Mouse (Mus musculus) forebrain, embryonic 14.5 days (tissue): ENCODE measurements around the gene Vat1. TPM values are rescaled to one million over a fixed set of nuclear protein-coding genes. Genes with fewer than 3 reads are reported as not detected.
"Not testable (repeated sequence)": the region's sequence is repeated elsewhere in the genome, so short reads cannot be mapped to it uniquely, and the experiment has no call there.

Source experiments
- ATAC-seq: fragments of 200-750 bp; cut with Nextera tagmentation; 2 replicates; pipeline ENCODE4 v1.8.0; 2017; ENCODE audit warnings: mild to moderate bottlenecking, moderate library complexity
- DNase-seq: peaks from one replicate; pipeline ENCODE4 v3.0.0-alpha.2; 2015; ENCODE audit warnings: low spot score
- H3K27ac ChIP-seq: fragments of 300-500 bp; sonication (generic); 2 replicates; pipeline ENCODE4 v1.5.1; 2014; ENCODE audit warnings: low read depth, mild to moderate bottlenecking, control low read depth, low read length, moderate library complexity
- H3K27me3 ChIP-seq: fragments of 300-500 bp; sonication (generic); replicated peaks from 2 replicates; pipeline ENCODE4 v1.6.1; 2014; ENCODE audit warnings: low read length, control low read depth, mixed read lengths; ENCODE audit not compliant: control insufficient read depth, insufficient read depth
- H3K36me3 ChIP-seq: fragments of 300-500 bp; sonication (generic); 2 replicates; pipeline ENCODE4 v1.6.1; 2014; ENCODE audit warnings: low read length, control low read depth; ENCODE audit not compliant: control insufficient read depth, insufficient read depth
- H3K4me1 ChIP-seq: fragments of 300-500 bp; sonication (generic); 2 replicates; pipeline ENCODE4 v1.6.1; 2014; ENCODE audit warnings: antibody characterized with exemption, low read length, control low read depth; ENCODE audit not compliant: control insufficient read depth, insufficient read depth
- H3K4me2 ChIP-seq: fragments of 300-500 bp; sonication (generic); 2 replicates; pipeline ENCODE4 v1.6.1; 2014; ENCODE audit warnings: mild to moderate bottlenecking, control low read depth, low read length
- H3K4me3 ChIP-seq: fragments of 300-500 bp; sonication (generic); 2 replicates; pipeline ENCODE4 v1.5.1; 2014; ENCODE audit warnings: low read depth, low read length, control low read depth
- H3K9ac ChIP-seq: fragments of 300-500 bp; sonication (generic); 2 replicates; pipeline ENCODE4 v1.6.1; 2014; ENCODE audit warnings: mild to moderate bottlenecking, low read length, control low read depth, moderate library complexity
- H3K9me3 ChIP-seq: fragments of 300-500 bp; sonication (generic); replicated peaks from 2 replicates; pipeline ENCODE4 v1.6.1; 2016; ENCODE audit warnings: low read length, control low read depth, mixed read lengths; ENCODE audit not compliant: control insufficient read depth
- WGBS: fragments of 180-500 bp; shearing (Covaris S2); extraction: QIAGEN DNeasy Blood & Tissue Kit; methylation state at CpG from one replicate; pipeline ENCODE4 v1.1.7; 2014; 5-methylcytosine and 5-hydroxymethylcytosine counted together
- polyA plus RNA-seq: library from polyadenylated mRNA; unstranded; fragments of >200 nt; fragmentation: Nextera tagmentation; extraction: Ambion mirVana; gene quantifications from 2 replicates; pipeline ENCODE4 v1.2.1, GENCODE M21; 2014

Gene Vat1
- polyA plus RNA-seq, 1 experiment from 2014 or later = 77.5 TPM

- Histone ChIP-seq H3K9me3 (no peaks in the 10 kb centered on the region), H3K4me2 (no peak overlapping the region), H3K36me3 (peaks cover 8% of the 10 kb centered on the region; the same call in 1 of the 2 replicates), H3K9ac (no peak overlapping the region), H3K27ac (no peak overlapping the region), H3K4me1 (peaks cover 8% of the 10 kb centered on the region; the same call in 1 of the 2 replicates), H3K27me3 (no peaks in the 10 kb centered on the region), H3K4me3 (no peak overlapping the region)
- 64% methylated on average over 10 of the region's 10 CpGs for WGBS
- no peak for DNase-seq
- ATAC-seq = no peak
Observed at GRCm38 (mm10) chr11:101452093-101452774, 13.8 kb downstream of the Vat1 start.

- Histone ChIP-seq H3K4me1 (peaks cover 8% of the 10 kb centered on the region; the same call in 1 of the 2 replicates), H3K4me3 (no peak overlapping the region), H3K27ac (no peak overlapping the region), H3K9me3 (no peaks in the 10 kb centered on the region), H3K9ac (no peak overlapping the region), H3K27me3 (no peaks in the 10 kb centered on the region), H3K4me2 (no peak overlapping the region), H3K36me3 (peaks cover under 1% of the 10 kb centered on the region; the same call in 1 of the 2 replicates)
- WGBS = 96% methylated on average over 10 of the region's 10 CpGs
- DNase-seq (no peak), ATAC-seq (no peak)
Observed at GRCm38 (mm10) chr11:101451536-101451935, 14.5 kb downstream of the Vat1 start.

DNA sequence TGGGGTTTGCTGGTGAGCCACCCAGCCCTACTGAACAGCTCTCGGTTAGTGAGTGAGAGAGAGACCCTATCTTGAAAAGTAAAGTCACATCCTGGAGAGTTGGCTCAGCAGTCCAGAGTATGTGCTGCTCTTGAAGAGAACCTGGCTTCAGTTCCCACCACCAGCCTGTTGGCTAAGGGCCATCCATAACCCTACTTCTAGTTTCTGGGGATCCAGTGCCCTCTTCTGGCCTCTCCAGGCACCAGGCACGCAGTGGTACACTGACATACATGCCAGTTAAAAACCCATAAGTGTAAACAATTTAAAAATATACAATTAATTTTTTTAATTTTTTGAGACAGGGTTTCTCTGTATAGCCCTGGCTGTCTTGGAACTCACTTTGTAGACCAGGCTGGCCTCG, 15.6 kb downstream of the Vat1 start:
- Histone ChIP-seq H3K4me3 (no peak overlapping the region), H3K27ac (no peak overlapping the region), H3K36me3 (peaks cover 8% of the 10 kb centered on the region), H3K9me3 (no peaks in the 10 kb centered on the region), H3K4me1 (peaks cover 8% of the 10 kb centered on the region; the same call in 1 of the 2 replicates), H3K9ac (no peak overlapping the region), H3K4me2 (no peak overlapping the region), H3K27me3 (no peaks in the 10 kb centered on the region)
- no peak for DNase-seq
- no peak for ATAC-seq
- WGBS = 89% methylated on average over 3 of the region's 3 CpGs

DNA sequence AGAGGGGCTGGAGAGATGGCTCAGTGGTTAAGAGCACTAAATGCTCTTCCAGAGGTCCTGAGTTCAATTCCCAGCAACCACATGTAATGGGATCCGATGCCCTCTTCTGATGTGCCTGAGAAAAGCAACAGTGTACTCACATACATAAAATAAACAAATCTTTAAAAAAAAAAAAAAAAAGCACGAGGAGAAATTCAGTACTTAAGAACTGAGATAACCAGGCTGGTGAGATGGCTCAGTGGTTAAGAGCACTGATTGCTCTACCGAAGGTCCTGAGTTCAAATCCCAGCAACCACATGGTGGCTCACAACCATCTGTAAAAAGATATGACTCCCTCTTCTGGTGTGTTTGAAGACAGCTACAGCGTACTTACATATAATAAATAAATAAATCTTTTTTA, 16.4 kb downstream of the Vat1 start:
- not testable (repeated sequence) for ATAC-seq, H3K4me3 ChIP-seq, H3K27ac ChIP-seq, H3K9ac ChIP-seq, H3K4me1 ChIP-seq, H3K9me3 ChIP-seq, DNase-seq, H3K4me2 ChIP-seq, H3K27me3 ChIP-seq
- WGBS = 93% methylated on average over 4 of the region's 4 CpGs
- H3K36me3 ChIP-seq = peaks cover 15% of the 10 kb centered on the region

DNA sequence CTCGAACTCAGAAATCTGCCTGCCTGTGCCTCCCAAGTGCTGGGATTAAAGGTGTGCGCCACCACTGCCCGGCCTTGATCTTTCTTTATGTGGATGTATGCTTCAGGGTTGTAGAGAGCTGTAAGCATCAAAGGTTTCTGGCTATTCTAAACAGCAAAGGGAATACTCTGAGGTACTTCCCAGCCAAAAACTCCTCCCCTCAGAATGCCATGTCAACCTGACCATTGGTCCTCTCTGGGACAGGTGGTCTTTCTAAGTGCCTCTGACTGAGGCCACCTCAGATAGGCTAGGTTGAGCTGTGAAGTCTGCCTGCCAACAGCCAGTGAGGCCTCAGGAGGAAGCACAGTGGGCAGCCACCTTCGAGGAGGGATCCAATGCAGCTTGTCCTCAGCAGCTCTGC, 17.1 kb downstream of the Vat1 start:
- Histone ChIP-seq H3K4me3 (no peak overlapping the region), H3K4me2 (no peak overlapping the region), H3K4me1 (no peaks in the 10 kb centered on the region), H3K9me3 (no peaks in the 10 kb centered on the region), H3K27me3 (no peaks in the 10 kb centered on the region), H3K9ac (no peak overlapping the region), H3K36me3 (peaks cover 22% of the 10 kb centered on the region), H3K27ac (no peak overlapping the region)
- WGBS = 86% methylated on average over 4 of the region's 4 CpGs
- no peak for ATAC-seq
- no peak for DNase-seq

- ATAC-seq = no peak
- Histone ChIP-seq H3K4me1 (no peaks in the 10 kb centered on the region; the same call in 1 of the 2 replicates), H3K4me2 (no peak within 1 kb of the TSS), H3K9ac (peak within 1 kb of the TSS; percentile 29; the same call in 1 of the 2 replicates), H3K27ac (no peak within 1 kb of the TSS), H3K36me3 (peaks cover 28% of the 10 kb centered on the region), H3K9me3 (no peaks in the 10 kb centered on the region), H3K27me3 (no peaks in the 10 kb centered on the region), H3K4me3 (peak within 1 kb of the TSS; percentile 5; the same call in 1 of the 2 replicates)
- WGBS = 49% methylated on average over 10 of the region's 10 CpGs
- no peak for DNase-seq
Observed at GRCm38 (mm10) chr11:101448274-101448746, 17.7 kb downstream of the Vat1 start, which contains the start of gene Ifi35. Ifi35 (plus strand) TSS chr11:101448407.

DNA sequence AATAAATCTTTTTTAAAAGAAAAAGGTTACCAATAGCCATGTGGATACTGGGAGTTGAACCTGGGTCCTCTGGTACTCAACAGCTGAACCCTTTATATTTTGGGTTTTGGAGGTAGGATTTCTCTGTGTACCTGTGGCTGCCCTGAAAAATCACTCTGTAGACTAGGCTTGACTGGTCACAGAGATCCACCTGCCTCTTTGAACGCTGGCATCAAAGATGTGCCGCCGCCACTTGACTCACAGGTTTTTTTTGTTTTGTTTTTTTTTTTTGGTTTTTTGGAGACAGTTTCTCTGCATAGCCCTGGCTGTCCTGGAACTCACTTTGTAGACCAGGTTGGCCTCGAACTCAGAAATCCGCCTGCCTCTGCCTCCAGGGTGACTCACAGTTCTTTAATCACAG, 18.2 kb downstream of the Vat1 start:
- peaks cover 28% of the 10 kb centered on the region for H3K36me3 ChIP-seq
- H3K9ac ChIP-seq = peak overlapping the region; percentile 29; the same call in 1 of the 2 replicates
- no peak overlapping the region for H3K27ac ChIP-seq
- no peaks in the 10 kb centered on the region for H3K9me3 ChIP-seq
- 90% methylated on average over 5 of the region's 5 CpGs for WGBS
- H3K27me3 ChIP-seq = no peaks in the 10 kb centered on the region
- no peak overlapping the region for H3K4me3 ChIP-seq
- ATAC-seq (no peak), DNase-seq (no peak)
- no peak overlapping the region for H3K4me2 ChIP-seq
- H3K4me1 ChIP-seq = peaks cover 4% of the 10 kb centered on the region; the same call in 1 of the 2 replicates

GRCm38 (mm10) chr11:101446860-101447259, 19.2 kb downstream of the Vat1 start:
- H3K9me3 ChIP-seq, H3K4me1 ChIP-seq: not testable (repeated sequence)
- whole genome bisulfite sequencing = 95% methylated on average over 8 of the region's 8 CpGs

DNA sequence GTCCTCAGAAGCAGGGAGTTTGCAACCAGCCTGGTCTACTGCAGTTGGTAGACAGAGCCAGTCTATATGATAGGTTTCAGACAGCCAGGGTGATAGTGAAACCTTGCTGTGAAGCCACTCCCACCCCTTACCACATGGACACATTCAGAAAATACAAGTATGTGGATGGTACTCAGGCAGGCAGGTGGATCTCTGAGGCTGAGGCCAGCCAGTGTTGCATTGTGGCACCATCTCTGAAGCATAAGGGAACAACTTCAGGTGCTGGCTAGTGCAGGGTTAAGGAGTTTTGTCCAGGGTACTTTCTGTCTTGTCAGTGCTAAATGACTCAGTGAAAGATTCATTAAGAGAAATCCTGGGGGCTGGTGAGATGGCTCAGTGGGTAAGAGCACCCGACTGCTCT, 19.7 kb downstream of the Vat1 start:
- H3K9me3 ChIP-seq = no peaks in the 10 kb centered on the region
- no peak for DNase-seq
- H3K36me3 ChIP-seq = peaks cover 28% of the 10 kb centered on the region
- no peak overlapping the region for H3K4me2 ChIP-seq
- H3K27me3 ChIP-seq = no peaks in the 10 kb centered on the region
- H3K4me1 ChIP-seq = peaks cover 4% of the 10 kb centered on the region; the same call in 1 of the 2 replicates
- ATAC-seq = no peak
- no peak overlapping the region for H3K9ac ChIP-seq
- WGBS = 89% methylated on average over 1 of the region's 1 CpGs
- H3K4me3 ChIP-seq = no peak overlapping the region
- H3K27ac ChIP-seq = no peak overlapping the region

More at GRCm38 (mm10) chr11:101446860-101447259, 19.2 kb downstream of the Vat1 start:
- not testable (repeated sequence) for H3K27me3 ChIP-seq, H3K27ac ChIP-seq, DNase-seq, H3K4me2 ChIP-seq, ATAC-seq, H3K9ac ChIP-seq, H3K4me3 ChIP-seq
- H3K36me3 ChIP-seq = peaks cover 28% of the 10 kb centered on the region
